Mouse (Mus musculus) heart, embryonic 12.5 days (tissue): ENCODE measurements at regions not wholly inside any gene's neighbourhood (a gene's known extent, or its start where the extent isn't known, plus 50 kb on each side); places are given as distances from the start of the nearest gene placed in this dataset.

Experiments
- ATAC-seq: fragments of 200-750 bp; cut with Nextera tagmentation; 2 replicates; pipeline ENCODE4 v1.8.0; 2017; ENCODE audit warnings: moderate TSS enrichment, moderate library complexity; ENCODE audit not compliant: insufficient number of reproducible peaks, low FRiP score
- H3K27ac ChIP-seq: fragments of 300-500 bp; sonication (generic); 2 replicates; pipeline ENCODE4 v1.5.1; 2016; ENCODE audit warnings: mild to moderate bottlenecking, moderate library complexity; ENCODE audit not compliant: poor library complexity, severe bottlenecking
- H3K27me3 ChIP-seq: fragments of 300-500 bp; sonication (generic); replicated peaks from 2 replicates; pipeline ENCODE4 v1.6.1; 2016; ENCODE audit warnings: mild to moderate bottlenecking, moderate library complexity
- H3K36me3 ChIP-seq: fragments of 300-500 bp; sonication (generic); 2 replicates; pipeline ENCODE4 v1.6.1; 2016; ENCODE audit warnings: mild to moderate bottlenecking, moderate library complexity
- H3K4me1 ChIP-seq: fragments of 300-500 bp; sonication (generic); replicated peaks from 2 replicates; pipeline ENCODE4 v1.6.1; 2016; ENCODE audit warnings: mild to moderate bottlenecking
- H3K4me2 ChIP-seq: fragments of 300-500 bp; sonication (generic); 2 replicates; pipeline ENCODE4 v1.6.1; 2016; ENCODE audit warnings: mild to moderate bottlenecking, moderate library complexity
- H3K4me3 ChIP-seq: fragments of 300-500 bp; sonication (generic); 2 replicates; pipeline ENCODE4 v1.5.1; 2016; ENCODE audit warnings: mild to moderate bottlenecking
- H3K9ac ChIP-seq: fragments of 300-500 bp; sonication (generic); 2 replicates; pipeline ENCODE4 v1.6.1; 2016; ENCODE audit warnings: mild to moderate bottlenecking, moderate library complexity
- H3K9me3 ChIP-seq: fragments of 300-500 bp; sonication (generic); replicated peaks from 2 replicates; pipeline ENCODE4 v1.6.1; 2016; ENCODE audit warnings: mild to moderate bottlenecking, moderate library complexity
- WGBS: fragments of 180-500 bp; shearing (Covaris S2); methylation state at CpG from one replicate; pipeline ENCODE4 v1.1.7; 2016; 5-methylcytosine and 5-hydroxymethylcytosine counted together

- no peaks in the 10 kb centered on the region; the same call in 1 of the 2 replicates for H3K9me3 ChIP-seq
- ATAC-seq = no peak
- H3K4me2 ChIP-seq = no peak overlapping the region
- H3K36me3 ChIP-seq = no peaks in the 10 kb centered on the region
- no peak overlapping the region for H3K27ac ChIP-seq
- no peak overlapping the region for H3K4me3 ChIP-seq
- H3K4me1 ChIP-seq = no peaks in the 10 kb centered on the region
- WGBS = 82% methylated on average over 4 of the region's 4 CpGs
- H3K27me3 ChIP-seq = no peaks in the 10 kb centered on the region
- H3K9ac ChIP-seq = no peak overlapping the region
Observed at GRCm38 (mm10) chr11:19605602-19606001, 318.6 kb upstream of the Spred2 start.

GRCm38 (mm10) chr11:19606943-19607342 is 317.2 kb upstream of the Spred2 start:
- H3K9me3 ChIP-seq = no peaks in the 10 kb centered on the region; the same call in 1 of the 2 replicates
- H3K27me3 ChIP-seq = no peaks in the 10 kb centered on the region
- no peak overlapping the region for H3K9ac ChIP-seq
- H3K4me3 ChIP-seq = no peak overlapping the region
- WGBS = 86% methylated on average over 8 of the region's 8 CpGs
- H3K27ac ChIP-seq = no peak overlapping the region
- no peaks in the 10 kb centered on the region for H3K36me3 ChIP-seq
- no peaks in the 10 kb centered on the region for H3K4me1 ChIP-seq
- no peak overlapping the region for H3K4me2 ChIP-seq
- ATAC-seq = no peak

- Histone ChIP-seq H3K27ac (no peak overlapping the region), H3K9ac (no peak overlapping the region), H3K36me3 (no peaks in the 10 kb centered on the region), H3K4me3 (no peak overlapping the region), H3K4me2 (no peak overlapping the region), H3K27me3 (no peaks in the 10 kb centered on the region), H3K4me1 (no peaks in the 10 kb centered on the region), H3K9me3 (no peaks in the 10 kb centered on the region; the same call in 1 of the 2 replicates)
- ATAC-seq = no peak
Observed at GRCm38 (mm10) chr11:19607941-19608340, 316.2 kb upstream of the Spred2 start.

- 67% methylated on average over 4 of the region's 4 CpGs for WGBS
- H3K4me3 ChIP-seq = no peak overlapping the region
- no peaks in the 10 kb centered on the region for H3K4me1 ChIP-seq
- no peak for ATAC-seq
- H3K9ac ChIP-seq = no peak overlapping the region
- no peak overlapping the region for H3K27ac ChIP-seq
- H3K4me2 ChIP-seq = no peak overlapping the region
- no peaks in the 10 kb centered on the region; the same call in 1 of the 2 replicates for H3K9me3 ChIP-seq
- no peaks in the 10 kb centered on the region for H3K27me3 ChIP-seq
- no peaks in the 10 kb centered on the region for H3K36me3 ChIP-seq
Observed at GRCm38 (mm10) chr11:19608523-19608922, 315.7 kb upstream of the Spred2 start.

- no peak for ATAC-seq
- Histone ChIP-seq H3K4me3 (no peak overlapping the region), H3K36me3 (no peaks in the 10 kb centered on the region), H3K9me3 (no peaks in the 10 kb centered on the region; the same call in 1 of the 2 replicates), H3K4me2 (no peak overlapping the region), H3K4me1 (no peaks in the 10 kb centered on the region), H3K9ac (no peak overlapping the region), H3K27ac (no peak overlapping the region), H3K27me3 (no peaks in the 10 kb centered on the region)
- WGBS = 69% methylated on average over 6 of the region's 6 CpGs
Observed at GRCm38 (mm10) chr11:19610559-19610958, 313.6 kb upstream of the Spred2 start.

- Histone ChIP-seq H3K27me3 (no peaks in the 10 kb centered on the region), H3K36me3 (no peaks in the 10 kb centered on the region), H3K27ac (no peak overlapping the region), H3K4me3 (no peak overlapping the region), H3K4me2 (no peak overlapping the region), H3K9me3 (no peaks in the 10 kb centered on the region; the same call in 1 of the 2 replicates), H3K4me1 (peaks cover 2% of the 10 kb centered on the region; the same call in 1 of the 2 replicates), H3K9ac (no peak overlapping the region)
- 72% methylated on average over 4 of the region's 4 CpGs for WGBS
- ATAC-seq = no peak
Observed at GRCm38 (mm10) chr11:19611217-19611616, 313.0 kb upstream of the Spred2 start.

- 23% methylated on average over 4 of the region's 4 CpGs for WGBS
- Histone ChIP-seq H3K4me3 (no peak overlapping the region), H3K27me3 (no peaks in the 10 kb centered on the region), H3K36me3 (no peaks in the 10 kb centered on the region), H3K27ac (no peak overlapping the region), H3K4me2 (no peak overlapping the region), H3K4me1 (peaks cover 12% of the 10 kb centered on the region), H3K9me3 (no peaks in the 10 kb centered on the region), H3K9ac (no peak overlapping the region)
- no peak for ATAC-seq
Observed at GRCm38 (mm10) chr11:19616520-19616919, 307.7 kb upstream of the Spred2 start.

- H3K4me2 ChIP-seq = no peak overlapping the region
- H3K4me3 ChIP-seq = no peak overlapping the region
- H3K4me1 ChIP-seq = peaks cover 12% of the 10 kb centered on the region
- no peak for ATAC-seq
- H3K9me3 ChIP-seq = peaks cover 5% of the 10 kb centered on the region
- no peak overlapping the region for H3K27ac ChIP-seq
- H3K36me3 ChIP-seq = no peaks in the 10 kb centered on the region
- no peak overlapping the region for H3K9ac ChIP-seq
- H3K27me3 ChIP-seq = no peaks in the 10 kb centered on the region
- WGBS = 75% methylated on average over 13 of the region's 13 CpGs
Observed at GRCm38 (mm10) chr11:19619494-19619893, 304.7 kb upstream of the Spred2 start.

GRCm38 (mm10) chr11:19631055-19631695 is 293.0 kb upstream of the Spred2 start:
- ATAC-seq = no peak
- no peaks in the 10 kb centered on the region; the same call in 1 of the 2 replicates for H3K4me1 ChIP-seq
- no peaks in the 10 kb centered on the region for H3K27me3 ChIP-seq
- no peak overlapping the region for H3K4me3 ChIP-seq
- no peak overlapping the region for H3K27ac ChIP-seq
- H3K9ac ChIP-seq = no peak overlapping the region
- no peak overlapping the region for H3K4me2 ChIP-seq
- no peaks in the 10 kb centered on the region for H3K36me3 ChIP-seq
- H3K9me3 ChIP-seq = 0 out of 2 replicates have a peak, but pooled peaks cover 5% of the 10 kb centered on the region
- WGBS = 90% methylated on average over 6 of the region's 6 CpGs

- H3K9me3 ChIP-seq = no peaks in the 10 kb centered on the region
- no peak for ATAC-seq
- H3K4me3 ChIP-seq = no peak overlapping the region
Observed at GRCm38 (mm10) chr11:19632477-19632876, 291.7 kb upstream of the Spred2 start.

GRCm38 (mm10) chr11:19633621-19634020 is 290.6 kb upstream of the Spred2 start:
- WGBS = 71% methylated on average over 5 of the region's 5 CpGs
- Histone ChIP-seq H3K4me3 (no peak overlapping the region), H3K27ac (no peak overlapping the region), H3K4me2 (no peak overlapping the region), H3K9me3 (no peaks in the 10 kb centered on the region), H3K4me1 (no peaks in the 10 kb centered on the region; the same call in 1 of the 2 replicates), H3K27me3 (no peaks in the 10 kb centered on the region), H3K9ac (no peak overlapping the region), H3K36me3 (no peaks in the 10 kb centered on the region)
- ATAC-seq = no peak

More at GRCm38 (mm10) chr11:19632477-19632876, 291.7 kb upstream of the Spred2 start:
- no peak overlapping the region for H3K27ac ChIP-seq
- WGBS = 64% methylated on average over 5 of the region's 5 CpGs
- H3K4me2 ChIP-seq = no peak overlapping the region
- no peaks in the 10 kb centered on the region; the same call in 1 of the 2 replicates for H3K4me1 ChIP-seq
- H3K9ac ChIP-seq = no peak overlapping the region
- H3K27me3 ChIP-seq = no peaks in the 10 kb centered on the region
- H3K36me3 ChIP-seq = no peaks in the 10 kb centered on the region

GRCm38 (mm10) chr11:19641153-19641552 is 283.0 kb upstream of the Spred2 start:
- 61% methylated on average over 8 of the region's 8 CpGs for WGBS
- Histone ChIP-seq H3K4me1 (peaks cover 9% of the 10 kb centered on the region), H3K4me2 (no peak overlapping the region), H3K9me3 (no peaks in the 10 kb centered on the region), H3K4me3 (no peak overlapping the region), H3K9ac (no peak overlapping the region), H3K27ac (no peak overlapping the region), H3K36me3 (no peaks in the 10 kb centered on the region), H3K27me3 (no peaks in the 10 kb centered on the region)
- no peak for ATAC-seq
